Comparison of ENCODE assay signal across 8 mouse cellular contexts in genomic region chr7:16364901-16365500, GRCm38 (mm10). TPM values are rescaled to one million over a fixed set of nuclear protein-coding genes. Genes with fewer than 3 reads are reported as not detected.
DNase-seq lines count a peak whose midpoint lies in the region; ATAC-seq lines count a peak whose summit lies in the region.

No protein-coding gene starts in this region.

- H3K9me3 ChIP-seq in limb, embryonic 15.5 days = no peaks in the 10 kb centered on the region

- DNase-seq in heart, adult 18-20 months = peak; percentile 18 to 19
- DNase-seq in heart, postnatal 36 days = no peak
- peak; percentile 99 for DNase-seq in R1 (ENCODE audit: low read depth, low spot score)
- peak; percentile 52 for DNase-seq in forelimb bud, embryonic 11.5 days (ENCODE audit: low read depth, low spot score)
- peak; percentile 27 for DNase-seq in testis, postnatal 14 days (ENCODE audit: low spot score)
- DNase-seq in layer of hippocampus, adult 11-12 months (ENCODE audit: low spot score) = no peak

- no peak overlapping the region for H3K9ac ChIP-seq in limb, embryonic 15.5 days

- no peak overlapping the region for H3K4me2 ChIP-seq in limb, embryonic 15.5 days

- H3K27me3 ChIP-seq in limb, embryonic 15.5 days = no peaks in the 10 kb centered on the region

- no peak for ATAC-seq in limb, embryonic 15.5 days (ENCODE audit: insufficient number of reproducible peaks, low FRiP score, low TSS enrichment, low read depth)
- ATAC-seq in erythroid progenitor cell, adult 5-6 weeks (replicated peaks; ENCODE audit: low FRiP score, poor library complexity, severe bottlenecking) = no peak

- H3K4me1 ChIP-seq in limb, embryonic 15.5 days = no peaks in the 10 kb centered on the region

- no peak overlapping the region for H3K4me3 ChIP-seq in limb, embryonic 15.5 days

- peaks cover 81% of the 10 kb centered on the region for H3K36me3 ChIP-seq in limb, embryonic 15.5 days

- intact Hi-C loops in heart, postnatal 36 days (cut with DNase I) = no loop called here

- H3K27ac ChIP-seq in limb, embryonic 15.5 days = peak overlapping the region; percentile 48; the same call in 1 of the 2 replicates

- WGBS in limb, embryonic 15.5 days = 65% methylated on average over 4 of the region's 4 CpGs

RNA-seq across cellular contexts. Expression of gene Sae1, which starts 22.6 kb away (rescaled TPM):
- 10 to 100 TPM; 37.3 to 40.6 TPM for total RNA-seq in heart, adult 18-20 months (2021)
- 10 to 100 TPM; 33.6 to 35.7 TPM for total RNA-seq in heart, postnatal 36 days (2021)
- polyA plus RNA-seq in limb, embryonic 15.5 days (2015; fragmentation: Nextera tagmentation; extraction: Ambion mirVana) = 282 and 287 TPM in 2 replicates
- total RNA-seq in erythroid progenitor cell, adult 5-6 weeks (2015; ENCODE audit: low replicate concordance) = 36.5 and 43.6 TPM in 2 replicates
- total RNA-seq in erythroid progenitor cell, adult 5-6 weeks (2017; ENCODE audit: low replicate concordance) = 113 and 196 TPM in 2 replicates

RNA-seq across cellular contexts. Expression of gene Zc3h4, which starts 35.7 kb away (rescaled TPM):
- 10 to 100 TPM; 25.4 to 34.5 TPM for total RNA-seq in heart, adult 18-20 months (2021)
- 10 to 100 TPM; 28.9 to 37.8 TPM for total RNA-seq in heart, postnatal 36 days (2021)
- 12.3 and 14.1 TPM in 2 replicates for polyA plus RNA-seq in limb, embryonic 15.5 days (2015; fragmentation: Nextera tagmentation; extraction: Ambion mirVana)
- 43.6 and 44.0 TPM in 2 replicates for total RNA-seq in erythroid progenitor cell, adult 5-6 weeks (2015; ENCODE audit: low replicate concordance)
- 89.2 and 100.0 TPM in 2 replicates for total RNA-seq in erythroid progenitor cell, adult 5-6 weeks (2017; ENCODE audit: low replicate concordance)

RNA-seq across cellular contexts. Expression of gene Bbc3, which starts 56.8 kb away (rescaled TPM):
- total RNA-seq in heart, adult 18-20 months (2021) = 1 to 10 TPM; 3.8 to 5.6 TPM
- 1 to 10 TPM; 3.1 to 5.0 TPM for total RNA-seq in heart, postnatal 36 days (2021)
- polyA plus RNA-seq in limb, embryonic 15.5 days (2015; fragmentation: Nextera tagmentation; extraction: Ambion mirVana) = 6.4 and 7.0 TPM in 2 replicates
- total RNA-seq in erythroid progenitor cell, adult 5-6 weeks (2015; ENCODE audit: low replicate concordance) = 0.42 and 3.2 TPM in 2 replicates
- 0.76 and 2.6 TPM in 2 replicates for total RNA-seq in erythroid progenitor cell, adult 5-6 weeks (2017; ENCODE audit: low replicate concordance)

Comparison
In these comparisons a context has a peak if more than half of its experiments do, and no peak if none do; other contexts are left out.
1. DNase-seq: peak in heart, adult 18-20 months (2 of 2), R1 (single experiment), forelimb bud, embryonic 11.5 days (single experiment) and testis, postnatal 14 days (single experiment); none in heart, postnatal 36 days (0 of 2) and layer of hippocampus, adult 11-12 months (single experiment).